Mouse (Mus musculus): ENCODE data around the gene Gm21970. TPM values are rescaled to one million over a fixed set of nuclear protein-coding genes. Genes with fewer than 3 reads are reported as not detected.
A peak's percentile ranks its signal among the peaks of the same experiment; 100 is the strongest.

Gene Gm21970
- polyA plus RNA-seq, 2 experiments from 2014 or later, result 1.9 TPM; not detected in 1

- peak; percentile 44 for ATAC-seq
Measured at GRCm38 (mm10) chr16:91373473-91374252, 17.9 kb upstream of the Gm21970 start.

- peak; percentile 42 for ATAC-seq
Measured at GRCm38 (mm10) chr16:91374253-91374634, 17.3 kb upstream of the Gm21970 start.

GRCm38 (mm10) chr16:91376701-91377100 is 14.8 kb upstream of the Gm21970 start:
- no peak for ATAC-seq

DNA sequence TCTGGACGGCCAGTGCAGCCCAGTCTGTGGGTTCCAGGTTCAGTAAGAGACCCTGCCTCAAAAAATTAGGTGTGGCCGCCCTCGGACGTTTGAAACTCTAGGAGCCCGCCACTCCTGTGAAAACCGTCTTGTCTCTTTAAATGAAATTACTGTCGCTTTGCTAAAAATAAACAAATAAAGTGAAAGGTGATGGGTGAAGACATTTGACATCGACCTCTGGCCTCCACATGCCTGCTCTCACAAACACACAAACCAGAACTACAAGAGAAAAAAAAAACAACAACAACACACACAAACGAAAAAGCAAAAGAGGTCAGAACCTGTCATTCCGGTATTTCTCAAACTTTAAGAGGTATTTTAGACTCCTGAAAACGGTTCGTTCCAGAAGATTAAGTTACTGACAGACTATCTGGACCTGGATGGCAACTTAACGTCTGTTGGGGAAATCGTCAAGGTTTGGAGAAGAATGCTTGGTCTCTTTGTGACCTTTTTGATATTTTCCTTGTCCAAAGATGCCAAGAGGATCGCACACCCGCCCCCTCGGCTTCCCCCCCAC is 13.0 kb upstream of the Gm21970 start:
- no peak for ATAC-seq

DNA sequence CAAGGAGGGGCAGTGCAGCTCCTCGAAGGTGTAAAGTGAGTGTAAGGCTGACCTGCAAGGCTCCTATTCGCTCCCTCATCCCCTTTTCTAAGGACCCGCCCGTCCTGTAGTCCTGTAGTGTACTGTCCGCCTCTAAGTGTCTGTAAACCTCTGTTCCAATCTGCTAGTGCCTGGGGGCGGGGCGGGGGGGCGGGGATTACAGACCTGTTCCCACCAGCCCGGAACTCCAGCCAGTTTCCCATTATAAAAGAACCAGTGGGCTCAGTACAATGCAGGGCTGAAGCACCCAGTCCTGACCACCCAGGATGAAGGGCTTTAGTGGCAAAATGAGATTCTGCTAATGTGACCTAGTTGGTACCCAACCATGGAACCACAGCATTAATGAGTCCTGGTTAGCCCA is 12.5 kb upstream of the Gm21970 start:
- ATAC-seq, result no peak

GRCm38 (mm10) chr16:91379412-91379811 is 12.1 kb upstream of the Gm21970 start:
- ATAC-seq, result no peak

DNA sequence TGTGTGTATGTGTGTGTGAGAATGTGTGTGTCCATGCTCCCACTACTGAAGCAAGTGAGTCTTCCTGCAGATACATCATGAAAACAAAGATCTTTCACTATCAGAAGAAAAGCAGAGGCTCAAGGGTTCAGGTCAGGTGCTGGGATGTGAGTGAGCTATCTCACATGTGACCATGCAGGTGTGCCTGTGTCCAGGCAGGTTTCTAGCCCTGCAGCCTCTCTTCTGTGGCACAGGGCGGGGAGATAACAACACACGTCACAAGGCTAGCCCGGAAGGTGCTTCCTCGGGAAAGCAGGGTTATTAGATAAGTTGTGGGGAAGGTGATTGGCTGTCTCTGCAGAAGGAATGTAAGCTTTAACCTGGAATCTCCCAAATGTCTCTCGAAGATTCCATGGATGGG is 11.4 kb upstream of the Gm21970 start:
- ATAC-seq, result no peak

- ATAC-seq, result no peak
Measured at GRCm38 (mm10) chr16:91381606-91382005, 9.9 kb upstream of the Gm21970 start.

- no peak for ATAC-seq
Measured at GRCm38 (mm10) chr16:91382261-91382790, 9.2 kb upstream of the Gm21970 start.

- ATAC-seq, result no peak
Measured at GRCm38 (mm10) chr16:91384221-91384620, 7.3 kb upstream of the Gm21970 start.

- no peak for ATAC-seq
Measured at GRCm38 (mm10) chr16:91385621-91386020, 5.9 kb upstream of the Gm21970 start.

- ATAC-seq, result no peak
Measured at GRCm38 (mm10) chr16:91386419-91387120, 5.0 kb upstream of the Gm21970 start.

DNA sequence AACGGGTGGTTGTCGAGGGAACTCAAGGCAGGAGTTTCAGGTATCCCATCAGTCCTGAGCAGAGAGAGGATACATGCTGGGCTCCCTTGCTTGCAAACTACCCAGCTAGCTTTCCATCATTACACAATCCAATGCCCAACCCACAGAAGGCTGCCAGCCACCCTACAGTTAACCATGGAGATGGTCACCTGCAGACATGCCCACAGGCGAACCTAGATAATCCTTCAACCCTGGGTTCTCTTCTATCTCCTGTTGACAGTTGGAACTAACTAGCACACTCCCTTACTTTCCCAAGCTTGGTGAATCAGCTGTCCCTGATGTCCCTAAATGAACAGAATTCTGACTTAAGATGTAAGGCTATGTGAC is 4.4 kb upstream of the Gm21970 start:
- no peak for ATAC-seq

- ATAC-seq, result no peak
Measured at GRCm38 (mm10) chr16:91390100-91390499, 1.4 kb upstream of the Gm21970 start.

DNA sequence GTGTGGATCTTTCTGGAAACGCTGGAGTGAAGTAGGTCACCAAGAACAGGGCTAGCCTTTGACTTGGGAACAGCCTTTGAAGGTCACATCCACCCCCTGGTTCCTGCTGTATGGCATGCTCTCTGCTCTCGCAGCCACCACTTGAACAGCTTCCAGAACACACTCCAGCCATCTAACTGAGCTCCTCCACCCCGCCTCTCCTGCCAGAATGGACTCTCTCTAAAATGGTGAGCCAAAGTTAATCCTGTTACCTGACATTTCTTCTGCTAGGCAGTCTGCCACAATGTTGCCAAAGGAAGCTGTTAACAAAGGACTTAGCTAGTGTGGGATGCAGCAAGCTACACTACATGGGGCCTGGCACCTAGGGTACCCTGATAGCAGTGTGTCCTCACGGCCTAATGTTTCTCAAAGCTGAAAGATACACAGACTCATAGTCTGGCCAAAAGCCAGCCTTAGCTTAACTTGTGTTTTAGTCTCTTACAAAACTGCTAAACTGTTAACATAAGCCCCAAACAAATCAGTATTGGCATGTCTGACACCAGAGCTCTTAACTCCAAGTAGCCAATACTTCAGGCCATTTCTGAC is 3.4 kb downstream of the Gm21970 start:
- ATAC-seq, result no peak

DNA sequence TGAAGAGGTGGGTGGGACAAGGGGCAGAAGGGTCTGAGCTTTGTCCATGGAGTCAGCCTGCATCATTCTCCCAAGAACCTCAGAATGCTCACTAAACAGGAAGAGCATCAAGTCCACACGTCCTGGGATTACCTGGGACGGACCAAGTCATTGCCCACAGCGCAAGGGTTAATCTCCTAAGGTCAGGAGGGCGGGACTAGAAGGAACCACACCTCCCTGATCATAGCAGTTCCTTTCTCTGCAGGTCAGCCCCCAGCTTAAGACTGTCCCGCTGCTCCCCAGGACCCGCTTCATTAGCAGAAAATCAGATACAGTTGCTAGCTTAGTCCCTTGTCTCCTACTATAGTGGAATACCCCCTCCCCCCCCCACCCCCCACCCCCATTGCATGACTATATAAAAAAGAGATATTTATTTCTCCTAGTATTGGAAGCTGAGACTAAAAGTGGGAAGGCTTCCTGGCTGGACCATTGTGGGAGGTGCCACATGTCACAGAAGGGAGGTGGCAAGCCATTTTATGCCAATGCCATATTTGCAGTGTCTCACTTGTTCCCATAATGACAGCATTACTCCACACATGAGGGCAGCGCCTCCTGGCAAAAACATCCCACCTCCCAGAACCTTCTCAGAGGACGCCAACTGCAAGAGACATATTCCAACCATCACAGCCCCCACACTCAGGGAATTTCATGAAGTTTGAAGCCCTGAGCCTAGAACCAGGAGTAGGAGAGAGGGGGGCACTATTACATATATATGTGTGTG is 4.3 kb downstream of the Gm21970 start:
- no peak for ATAC-seq

DNA sequence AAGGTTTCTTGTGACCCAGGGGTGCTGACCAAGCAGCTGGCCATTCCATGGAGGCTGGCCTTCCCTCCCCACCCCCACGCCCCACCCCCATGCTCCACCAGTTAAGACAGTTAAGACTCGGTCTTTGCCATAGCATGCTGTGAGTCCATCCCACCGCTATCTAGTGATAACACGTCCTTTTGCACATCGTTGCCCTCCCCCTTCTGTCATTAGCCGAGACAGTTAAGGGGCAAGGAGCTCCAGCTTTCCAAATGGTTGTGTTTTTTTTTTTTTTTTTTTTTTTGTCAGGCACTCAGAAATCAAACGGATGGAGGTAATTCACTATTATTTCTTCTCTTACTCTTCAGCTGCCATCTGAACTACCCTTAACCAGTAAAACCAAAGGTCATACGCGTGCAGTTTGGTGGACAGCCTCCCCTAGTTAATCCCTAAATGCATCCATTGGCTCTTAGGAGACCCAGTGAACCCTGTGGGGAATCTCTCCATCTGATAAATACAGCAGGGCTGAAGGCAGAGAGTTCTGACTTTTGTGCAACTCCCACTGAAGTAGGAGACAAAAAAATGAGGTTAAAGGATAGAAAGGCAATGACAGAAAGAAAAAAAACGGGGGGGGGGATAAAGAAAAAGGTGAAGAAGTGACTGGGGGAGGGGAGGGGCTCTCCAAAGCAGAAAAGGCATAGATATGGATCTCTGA is 5.5 kb downstream of the Gm21970 start:
- no peak for ATAC-seq

DNA sequence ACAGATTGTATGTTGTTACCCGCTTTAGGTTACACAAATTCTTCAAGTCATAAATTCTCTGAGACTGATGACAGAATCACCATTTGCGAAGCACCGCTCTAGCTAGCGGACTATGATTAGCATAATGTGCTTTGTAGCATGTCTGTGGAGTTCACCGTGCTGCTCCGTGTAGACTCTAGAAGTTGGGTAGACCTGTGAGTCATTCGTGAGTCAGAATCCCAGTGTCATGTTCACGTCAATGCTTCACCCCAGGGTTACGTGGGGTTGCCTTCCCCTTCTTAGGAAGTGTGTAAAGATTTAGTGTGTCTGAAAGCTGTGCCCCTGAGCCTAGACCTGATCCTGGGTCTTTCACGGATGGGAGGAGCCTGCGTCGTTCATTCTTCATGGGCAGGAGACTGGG is 6.5 kb downstream of the Gm21970 start:
- no peak for ATAC-seq

DNA sequence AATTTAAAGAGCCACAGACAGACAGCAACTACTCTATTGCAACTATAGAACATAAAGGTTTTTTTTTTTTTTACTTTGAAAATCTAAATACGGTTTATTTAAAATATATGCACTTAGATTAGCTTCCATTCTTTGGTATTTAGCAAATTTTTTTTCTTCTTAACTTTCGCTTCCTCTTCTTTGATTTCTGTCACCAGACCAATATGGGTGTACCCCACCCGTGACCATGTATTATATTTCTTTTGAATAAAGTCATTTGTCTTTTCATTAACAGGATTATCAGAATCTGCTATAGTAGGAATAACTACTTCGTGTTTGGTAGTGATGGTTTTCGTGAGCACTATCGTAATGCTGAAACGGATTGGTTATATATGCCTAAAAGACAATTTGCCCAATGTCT is 7.4 kb downstream of the Gm21970 start:
- ATAC-seq, result no peak

DNA sequence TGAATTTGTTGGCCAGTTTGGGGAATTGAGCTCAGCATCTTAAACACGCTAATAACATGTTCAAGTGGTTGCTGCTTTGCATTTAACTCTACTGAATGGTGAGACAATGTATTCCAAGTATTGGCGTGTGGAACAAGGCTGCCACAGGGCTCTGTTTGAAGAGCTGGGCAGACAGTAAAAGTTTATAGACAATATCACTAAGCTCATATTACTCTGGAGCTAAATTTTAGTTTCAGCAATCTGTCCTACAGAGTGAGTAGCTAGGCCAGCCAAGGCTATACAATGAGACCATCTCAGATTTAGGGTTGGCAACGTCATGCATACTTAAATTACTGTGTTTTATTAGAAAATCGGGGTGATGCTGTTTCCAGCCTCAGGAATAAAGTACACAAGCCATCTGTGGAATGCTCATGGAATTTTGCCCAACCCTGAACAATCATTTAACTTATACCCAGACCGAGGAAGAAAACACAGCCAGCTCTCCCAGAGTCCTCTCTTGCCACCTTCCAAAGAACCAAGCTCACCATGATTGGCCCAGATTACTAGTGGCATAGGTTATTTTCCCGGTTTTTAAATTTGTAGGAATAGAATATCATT is 10.1 kb downstream of the Gm21970 start:
- ATAC-seq, result no peak

- ATAC-seq, result no peak
Measured at GRCm38 (mm10) chr16:91403784-91404183, 12.3 kb downstream of the Gm21970 start.

DNA sequence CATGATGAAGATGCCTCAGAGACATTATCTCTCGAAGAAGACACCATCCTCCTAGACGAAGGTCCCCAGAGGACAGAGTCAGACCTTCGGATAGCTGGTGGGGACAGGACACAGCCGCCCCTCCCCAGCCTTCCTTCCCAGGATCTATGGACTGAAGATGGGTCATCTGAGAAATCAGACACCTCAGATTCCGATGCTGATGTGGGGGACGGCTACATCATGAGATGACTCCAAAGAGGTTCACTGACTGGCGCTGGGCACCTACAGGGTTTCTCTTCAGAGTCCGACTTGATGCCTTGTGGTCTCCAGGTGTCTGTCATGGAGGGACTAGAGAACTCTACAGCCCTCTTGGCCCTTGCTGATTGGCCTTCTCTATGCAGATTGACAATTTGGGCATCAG is 12.7 kb downstream of the Gm21970 start:
- no peak for ATAC-seq
